Mouse (Mus musculus): ENCODE data around the gene Plvap.

Plvap gene

DNA sequence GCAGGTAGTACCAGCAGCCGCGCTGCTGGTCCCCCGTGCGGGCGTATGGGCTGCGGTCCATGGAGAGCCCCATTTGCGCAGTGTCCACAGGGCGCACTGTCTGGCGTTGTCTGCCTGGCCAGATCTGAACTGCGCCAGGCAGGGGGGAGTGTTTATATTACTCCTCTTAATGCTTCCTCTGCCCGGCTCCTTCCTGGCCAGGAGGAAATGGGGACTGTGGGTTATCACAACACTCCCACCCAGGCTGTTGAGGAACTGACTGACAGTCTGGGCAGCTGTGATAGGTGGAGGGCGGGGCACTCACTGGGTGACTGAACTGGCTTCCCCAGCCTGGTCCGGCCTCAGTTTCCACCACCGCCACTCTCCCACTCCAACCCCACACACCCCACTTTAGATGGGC is at the start of gene Plvap:
Gene Plvap (minus strand): TSS at position 109 of the 400 bp plus-strand sequence.
- DNase-seq, result no peak

DNA sequence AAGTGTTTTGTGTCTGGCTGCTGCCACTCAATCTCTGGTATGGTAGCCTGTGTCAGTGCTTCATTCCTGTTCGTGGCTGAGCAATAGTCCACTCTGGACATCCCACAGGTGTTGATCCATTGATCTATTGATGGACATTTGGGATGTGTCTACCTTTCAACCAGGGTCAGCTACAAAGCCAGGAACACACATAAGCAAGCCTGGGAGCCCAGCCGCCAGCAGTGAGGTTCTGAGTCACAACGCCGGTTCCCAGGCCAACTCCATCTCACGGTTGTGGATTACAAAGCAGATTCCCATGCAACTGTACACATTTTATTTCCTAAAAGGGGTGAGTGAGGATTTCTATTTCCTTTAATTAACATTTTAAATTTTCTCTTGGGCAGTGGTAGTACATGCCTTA is 49.2 kb upstream of the Plvap start:
- DNase-seq, result no peak

DNA sequence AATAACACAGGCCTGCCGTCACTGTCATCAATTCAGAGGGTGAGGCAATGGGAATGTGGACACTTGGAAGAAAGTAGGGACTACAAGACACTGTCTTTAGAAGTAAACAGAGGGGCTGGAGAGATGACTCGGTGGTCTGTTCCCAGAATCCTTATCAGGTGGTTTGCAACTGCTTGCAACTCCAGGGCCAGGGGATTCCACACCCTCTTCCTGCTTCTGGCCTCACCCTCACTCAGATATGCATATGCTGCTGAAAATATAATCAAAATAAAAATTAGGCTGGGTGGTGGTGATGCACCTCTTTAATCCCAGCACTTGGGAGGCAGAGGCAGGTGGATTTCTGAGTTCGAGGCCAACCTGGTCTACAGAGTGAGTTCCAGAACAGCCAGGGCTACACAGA is 48.5 kb upstream of the Plvap start:
- no peak for DNase-seq

- peak; percentile 38 for DNase-seq
These were observed 47.6 kb upstream of the Plvap start for GRCm38 (mm10) chr8:71558958-71559690.

GRCm38 (mm10) chr8:71558071-71558957 is 46.8 kb upstream of the Plvap start, which contains the start of gene Tmem221:
Tmem221 (minus strand) TSS chr8:71558871.
- no peak for DNase-seq

DNA sequence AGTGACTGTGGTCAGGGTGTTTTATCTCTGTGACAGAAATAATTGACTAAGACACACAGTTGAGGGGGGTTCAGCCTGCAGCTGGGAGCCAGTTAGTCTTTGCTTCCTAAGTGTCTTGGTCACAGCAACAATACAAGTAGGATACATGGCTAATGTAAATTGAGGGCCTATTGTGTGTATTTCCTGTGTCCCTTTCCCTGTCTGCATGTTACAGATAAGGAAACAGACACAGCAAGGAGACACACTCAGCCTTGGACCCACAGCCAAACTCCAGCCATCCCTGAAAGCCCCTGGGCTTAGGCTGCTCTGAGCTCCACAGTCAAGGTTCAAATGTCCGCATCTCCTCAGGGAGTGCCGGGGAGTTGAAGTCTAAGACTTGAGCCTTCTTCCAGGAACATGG is 43.1 kb upstream of the Plvap start:
- DNase-seq, result no peak

- DNase-seq, result no peak
These were observed 42.4 kb upstream of the Plvap start for GRCm38 (mm10) chr8:71554001-71554400.

DNA sequence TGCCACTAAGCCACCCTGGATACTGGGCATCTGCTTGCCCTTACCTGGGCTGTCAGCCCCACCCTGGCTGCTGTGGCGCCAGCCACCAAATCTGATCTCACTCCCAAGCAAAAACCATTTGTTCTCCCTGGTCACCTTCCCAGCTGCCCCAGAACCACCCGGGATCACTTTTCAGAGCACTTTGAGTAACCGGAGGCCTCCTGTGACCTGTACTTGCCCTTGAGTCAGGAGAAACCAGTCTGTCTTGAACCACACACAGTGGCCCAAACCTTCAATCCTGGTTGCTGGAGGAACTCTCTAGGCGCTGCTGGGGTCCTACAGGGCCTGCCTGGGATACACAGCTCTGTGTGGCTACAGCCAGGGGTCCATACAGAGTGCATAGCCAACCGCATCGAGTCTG is 41.2 kb upstream of the Plvap start:
- DNase-seq, result no peak

DNA sequence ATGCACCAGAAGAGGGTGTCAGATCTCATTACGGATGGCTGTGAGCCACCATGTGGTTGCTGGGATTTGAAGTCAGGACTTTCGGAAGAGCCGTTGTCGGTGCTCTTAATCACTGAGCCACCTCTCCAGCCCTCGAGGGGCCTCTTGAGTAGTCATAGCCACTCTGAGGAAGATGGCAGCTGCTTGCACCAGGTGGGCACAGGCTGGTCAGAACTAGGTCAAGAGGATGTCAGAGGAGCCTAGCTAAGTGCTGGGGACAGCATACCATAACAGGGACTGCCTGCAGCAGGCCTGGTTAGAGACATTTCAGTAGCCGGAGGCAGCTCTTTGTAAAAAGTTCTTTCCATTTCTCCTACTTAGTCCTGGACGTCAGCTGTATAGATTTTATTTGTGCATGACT is 39.2 kb upstream of the Plvap start:
- DNase-seq, result no peak

GRCm38 (mm10) chr8:71547590-71547989 is 36.0 kb upstream of the Plvap start:
- no peak for DNase-seq

- DNase-seq, result no peak
These were observed 33.5 kb upstream of the Plvap start for GRCm38 (mm10) chr8:71545053-71545452.

DNA sequence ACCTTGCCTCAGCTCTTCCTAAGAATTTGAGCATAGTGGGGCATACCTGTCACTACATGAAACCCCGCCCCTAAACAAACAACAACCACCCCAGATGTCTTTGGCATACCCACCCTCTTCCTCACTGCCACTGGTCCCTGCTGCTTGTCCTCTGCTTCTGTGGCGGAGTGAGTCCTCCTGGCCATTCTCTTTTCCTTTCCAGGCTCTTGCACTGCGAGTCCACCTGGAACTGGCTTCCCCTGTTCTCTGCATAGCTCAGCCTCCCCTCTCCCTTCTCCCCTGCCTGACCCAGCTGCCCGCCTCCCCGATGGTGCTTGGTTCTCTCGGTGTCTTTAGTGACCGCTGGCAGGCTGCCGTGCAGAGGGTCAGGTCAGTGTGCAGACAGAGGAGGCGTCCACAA is 32.2 kb upstream of the Plvap start:
- DNase-seq, result no peak

GRCm38 (mm10) chr8:71542632-71543343 is 31.2 kb upstream of the Plvap start, which contains the start of gene Mvb12a:
Mvb12a (plus strand) TSS chr8:71542922.
- peak; percentile 99 for DNase-seq

DNA sequence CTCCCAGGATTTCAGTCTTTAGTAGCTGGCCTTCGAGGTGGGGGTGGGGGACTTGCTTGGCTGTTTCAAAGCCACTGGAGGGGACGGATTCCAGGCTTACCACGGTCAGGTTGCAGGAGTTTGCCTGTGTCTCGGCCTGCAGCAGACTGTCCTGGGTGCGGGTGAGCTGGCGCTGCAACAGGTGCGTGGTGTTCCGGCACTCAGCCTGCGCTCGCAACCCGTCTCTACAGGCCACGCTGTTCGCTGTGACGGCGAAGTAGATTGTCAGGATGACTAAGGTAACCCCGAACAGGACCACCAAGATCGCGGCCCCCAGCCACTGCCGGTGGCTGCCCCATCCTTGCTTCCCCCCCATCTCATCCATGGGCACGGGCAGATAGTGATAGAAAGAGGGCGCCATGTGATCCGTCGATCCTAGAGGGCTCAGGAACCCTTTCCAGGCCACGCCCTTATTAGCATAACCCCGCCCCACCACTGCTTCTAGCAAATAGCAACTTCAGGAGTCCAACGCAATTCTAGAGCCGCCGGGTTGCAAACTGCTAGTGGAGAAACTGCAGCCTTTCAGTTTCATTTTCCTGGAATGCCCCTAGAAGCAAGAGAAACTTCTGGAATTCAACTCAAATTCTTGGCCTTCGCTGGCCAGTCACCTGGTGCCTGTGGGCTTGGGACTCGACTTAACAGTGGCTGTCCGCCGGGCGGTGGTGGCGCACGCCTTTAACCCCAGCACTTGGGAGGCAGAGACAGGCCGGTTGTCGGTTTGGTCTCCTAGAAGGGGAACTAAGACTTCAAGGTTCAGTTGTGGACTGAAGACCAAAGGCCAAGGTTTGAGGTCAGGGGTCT is 25.7 kb upstream of the Plvap start, which contains the start of gene Bst2:
Gene Bst2 (minus strand): TSS at position 429 of the 840 bp plus-strand sequence.
- DNase-seq, result no peak

- no peak for DNase-seq
These were observed 24.1 kb upstream of the Plvap start for GRCm38 (mm10) chr8:71535663-71536062.

- no peak for DNase-seq
These were observed 22.8 kb upstream of the Plvap start for GRCm38 (mm10) chr8:71534263-71534810.

GRCm38 (mm10) chr8:71530735-71531467 is 19.3 kb upstream of the Plvap start:
- peak; percentile 70 for DNase-seq

- no peak for DNase-seq
These were observed 17.0 kb upstream of the Plvap start for GRCm38 (mm10) chr8:71528362-71529073.

- no peak for DNase-seq
These were observed 15.8 kb upstream of the Plvap start for GRCm38 (mm10) chr8:71527162-71527870.

GRCm38 (mm10) chr8:71526272-71526671 is 14.7 kb upstream of the Plvap start:
- no peak for DNase-seq

Measured in cerebellum, adult 9-11 months (tissue).